Mouse (Mus musculus) lung, adult 2 months (tissue): ENCODE measurements around the gene Slc10a4. TPM values are rescaled to one million over a fixed set of nuclear protein-coding genes. Genes with fewer than 3 reads are reported as not detected.
"Not testable (repeated sequence)": the region's sequence is repeated elsewhere in the genome, so short reads cannot be mapped to it uniquely, and the experiment has no call there.

Source experiments
- DNase-seq: peaks from one replicate; pipeline ENCODE4 v3.0.0; 2022
- H3K4me1 ChIP-seq: fragments of 200-500 bp; 2 replicates; pipeline ENCODE4 v1.6.1; 2011; ENCODE audit warnings: low read length; ENCODE audit not compliant: control insufficient read depth, insufficient read depth
- H3K4me3 ChIP-seq: fragments of 200-500 bp; replicated peaks from 2 replicates; pipeline ENCODE3; 2011; ENCODE audit warnings: low read depth, mild to moderate bottlenecking, control low read depth, low read length; ENCODE audit errors: extremely low read depth
- CTCF ChIP-seq: fragments of 200-500 bp; IDR thresholded peaks from 2 replicates; pipeline ENCODE4 v1.5.1; 2011; ENCODE audit warnings: mild to moderate bottlenecking, low read length, control low read depth; ENCODE audit not compliant: insufficient read depth
- POLR2A ChIP-seq: fragments of 200-500 bp; IDR thresholded peaks from 2 replicates; pipeline ENCODE4 v1.6.1; 2011; ENCODE audit warnings: low read depth, mild to moderate bottlenecking, control low read depth, low read length, borderline replicate concordance; ENCODE audit errors: extremely low read depth
- WGBS: fragments of 180-500 bp; shearing (Covaris S2); methylation state at CpG from one replicate; pipeline ENCODE4 v1.1.7; 2018; 5-methylcytosine and 5-hydroxymethylcytosine counted together
- polyA plus RNA-seq: library from polyadenylated mRNA; depleted of rRNA; stranded (reverse); fragments of >200 nt; gene quantifications from 2 replicates; pipeline ENCODE4 v1.2.3, GENCODE M21; 2012

Gene Slc10a4
- polyA plus RNA-seq, 1 experiment: 0.17 TPM

GRCm38 (mm10) chr5:72987786-72988185 lies 18.9 kb upstream of the Slc10a4 start:
- H3K4me3 ChIP-seq: no peak overlapping the region
- no peaks in the 10 kb centered on the region for H3K4me1 ChIP-seq
- no peak for DNase-seq
- no peak for TF ChIP-seq POLR2A
- TF ChIP-seq CTCF: no peak
- 88% methylated on average over 7 of the region's 7 CpGs for WGBS

GRCm38 (mm10) chr5:72989756-72990155 lies 16.9 kb upstream of the Slc10a4 start:
- DNase-seq: no peak
- Histone ChIP-seq H3K4me1 (no peaks in the 10 kb centered on the region), H3K4me3 (no peak overlapping the region)
- WGBS: 72% methylated on average over 8 of the region's 8 CpGs
- TF ChIP-seq CTCF (no peak), POLR2A (no peak)

- no peak for TF ChIP-seq CTCF
- no peak for TF ChIP-seq POLR2A
- DNase-seq: no peak
- 83% methylated on average over 1 of the region's 1 CpGs for WGBS
- no peak overlapping the region for H3K4me3 ChIP-seq
- H3K4me1 ChIP-seq: no peaks in the 10 kb centered on the region
Measured at GRCm38 (mm10) chr5:72992474-72992873, 14.2 kb upstream of the Slc10a4 start.

- Histone ChIP-seq H3K4me3 (no peak overlapping the region), H3K4me1 (no peaks in the 10 kb centered on the region)
- TF ChIP-seq POLR2A: no peak
- TF ChIP-seq CTCF: no peak
- DNase-seq: no peak
- WGBS: 72% methylated on average over 8 of the region's 8 CpGs
Measured at GRCm38 (mm10) chr5:72994424-72994823, 12.3 kb upstream of the Slc10a4 start.

GRCm38 (mm10) chr5:72994928-72995327 lies 11.8 kb upstream of the Slc10a4 start:
- no peak for DNase-seq
- TF ChIP-seq CTCF: no peak
- no peak for TF ChIP-seq POLR2A
- 81% methylated on average over 2 of the region's 2 CpGs for WGBS
- H3K4me1 ChIP-seq: no peaks in the 10 kb centered on the region
- H3K4me3 ChIP-seq: no peak overlapping the region

GRCm38 (mm10) chr5:72995379-72995778 lies 11.3 kb upstream of the Slc10a4 start:
- Histone ChIP-seq H3K4me3 (no peak overlapping the region), H3K4me1 (no peaks in the 10 kb centered on the region)
- no peak for DNase-seq
- WGBS: 43% methylated on average over 10 of the region's 10 CpGs
- no peak for TF ChIP-seq POLR2A
- TF ChIP-seq CTCF: no peak

- H3K4me1 ChIP-seq, DNase-seq, H3K4me3 ChIP-seq: not testable (repeated sequence)
- WGBS: 85% methylated on average over 1 of the region's 1 CpGs
Measured at GRCm38 (mm10) chr5:72998546-72998945, 8.1 kb upstream of the Slc10a4 start.

- 80% methylated on average over 5 of the region's 5 CpGs for WGBS
- Histone ChIP-seq H3K4me3 (no peak overlapping the region), H3K4me1 (no peaks in the 10 kb centered on the region)
- no peak for DNase-seq
- TF ChIP-seq POLR2A (no peak), CTCF (no peak)
Measured at GRCm38 (mm10) chr5:73004046-73004445, 2.6 kb upstream of the Slc10a4 start.

GRCm38 (mm10) chr5:73007582-73007959 lies 888 bp downstream of the Slc10a4 start:
- Histone ChIP-seq H3K4me3 (no peak overlapping the region), H3K4me1 (no peaks in the 10 kb centered on the region)
- TF ChIP-seq POLR2A: no peak
- no peak for TF ChIP-seq CTCF
- 34% methylated on average over 5 of the region's 5 CpGs for WGBS
- no peak for DNase-seq

GRCm38 (mm10) chr5:73008230-73008629 lies 1.5 kb downstream of the Slc10a4 start:
- H3K4me3 ChIP-seq, H3K4me1 ChIP-seq: not testable (repeated sequence)
- WGBS: 35% methylated on average over 8 of the region's 8 CpGs
- peak; percentile 19 for DNase-seq
- TF ChIP-seq CTCF: peak; percentile 49; the same call in 1 of the 2 replicates

GRCm38 (mm10) chr5:73011806-73012205 lies 5.1 kb downstream of the Slc10a4 start:
- not testable (repeated sequence) for H3K4me1 ChIP-seq, H3K4me3 ChIP-seq, DNase-seq
- WGBS: 89% methylated on average over 16 of the region's 16 CpGs

- not testable (repeated sequence) for H3K4me1 ChIP-seq, DNase-seq, H3K4me3 ChIP-seq
- 22% methylated on average over 26 of the region's 27 CpGs for whole genome bisulfite sequencing
Measured at GRCm38 (mm10) chr5:73012884-73013610, 6.4 kb downstream of the Slc10a4 start.

GRCm38 (mm10) chr5:73013611-73014287 lies 7.1 kb downstream of the Slc10a4 start:
- H3K4me3 ChIP-seq: not testable (repeated sequence)
- peak; percentile 8 for DNase-seq
- 2% methylated on average over 61 of the region's 65 CpGs for WGBS

More at GRCm38 (mm10) chr5:73013611-73014287, 7.1 kb downstream of the Slc10a4 start:
- H3K4me1 ChIP-seq: not testable (repeated sequence)
